Comparison of ENCODE assay signal across 9 mouse cellular contexts in the genomic region with DNA sequence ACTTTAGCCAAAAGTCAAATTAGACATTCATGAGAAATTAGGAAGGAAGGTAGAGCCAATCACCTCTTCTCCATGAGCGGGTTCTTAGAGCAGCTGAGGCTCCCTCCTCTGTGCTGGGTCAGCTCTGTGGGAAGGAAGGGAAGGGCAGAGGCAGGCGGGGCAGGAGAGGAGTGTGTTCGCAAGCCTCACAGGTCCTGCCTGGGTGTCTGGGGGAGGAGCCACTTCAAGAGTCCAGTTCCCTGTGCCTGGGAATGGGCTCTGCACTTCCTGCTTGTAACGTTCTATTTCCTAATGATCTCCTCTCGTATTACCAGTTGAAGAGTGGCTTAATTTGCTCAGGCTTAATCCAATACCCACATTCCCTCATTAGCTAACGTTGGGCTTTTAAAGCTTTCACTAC. TPM values are rescaled to one million over a fixed set of nuclear protein-coding genes. Genes with fewer than 3 reads are reported as not detected.
A peak's percentile ranks its signal among the peaks of the same experiment; 100 is the strongest.
DNase-seq lines count a peak whose midpoint lies in the region; ATAC-seq lines count a peak whose summit lies in the region.
"Had no signal": no experiment of that assay in that cellular context is flagged by ENCODE, and none has a peak within 500 bp of the region (broad histone marks: within the 10 kb centered on the region; RNA-seq: fewer than 3 reads in every experiment).

No protein-coding gene starts in this region.

- peak; percentile 17 for DNase-seq in embryo, embryonic 9.5 days (ENCODE audit: extremely low spot score)
- DNase-seq in kidney, postnatal 25 days, result peak; percentile 54 to 71
- DNase-seq in lung, postnatal 4 days, result peak; percentile 46 to 58
- DNase-seq in right cerebral cortex, postnatal 14 days, result no peak
- no peak for DNase-seq in urinary bladder, postnatal 4 days (ENCODE audit: low spot score in 2 of 2)
- DNase-seq in right cerebral cortex, postnatal 36 days (ENCODE audit: low spot score in 2 of 2), result no peak

- no peaks in the 10 kb centered on the region for H3K9me3 ChIP-seq in heart, embryonic 16.5 days (replicated peaks; ENCODE audit: control insufficient read depth, low read length)
- H3K9me3 ChIP-seq in heart, embryonic 12.5 days (replicated peaks), result no peaks in the 10 kb centered on the region

- 24% methylated on average over 6 of the region's 6 CpGs for WGBS in heart, embryonic 16.5 days
- 17% methylated on average over 6 of the region's 6 CpGs for WGBS in heart, embryonic 12.5 days

- H3K36me3 ChIP-seq in heart, embryonic 16.5 days (ENCODE audit: control insufficient read depth, insufficient read depth), result no peaks in the 10 kb centered on the region; the same call in 1 of the 2 replicates
- H3K36me3 ChIP-seq in heart, embryonic 12.5 days, result no peaks in the 10 kb centered on the region; the same call in 1 of the 2 replicates

- H3K27ac ChIP-seq in heart, embryonic 16.5 days (ENCODE audit: low read length), result peak overlapping the region; percentile 10; the same call in 1 of the 2 replicates
- H3K27ac ChIP-seq in heart, embryonic 12.5 days (ENCODE audit: poor library complexity, severe bottlenecking), result no peak overlapping the region

- ATAC-seq in heart, embryonic 16.5 days (replicated peaks; ENCODE audit: extremely low read depth, insufficient read depth, low FRiP score), result no peak; the same call in 1 of the 2 replicates
- no peak for ATAC-seq in heart, embryonic 12.5 days (ENCODE audit: insufficient number of reproducible peaks, low FRiP score)
- ATAC-seq: midbrain, embryonic 16.5 days had no signal

- H3K4me3 ChIP-seq in heart, embryonic 16.5 days (ENCODE audit: low read length), result no peak overlapping the region
- no peak overlapping the region for H3K4me3 ChIP-seq in heart, embryonic 12.5 days

- peaks cover 41% of the 10 kb centered on the region for H3K4me1 ChIP-seq in heart, embryonic 16.5 days (ENCODE audit: control insufficient read depth, insufficient read depth, low read length)
- peaks cover 54% of the 10 kb centered on the region for H3K4me1 ChIP-seq in heart, embryonic 12.5 days (replicated peaks)

- no peaks in the 10 kb centered on the region for H3K27me3 ChIP-seq in heart, embryonic 16.5 days (ENCODE audit: control insufficient read depth, insufficient read depth, low read length)
- no peaks in the 10 kb centered on the region for H3K27me3 ChIP-seq in heart, embryonic 12.5 days (replicated peaks)

- H3K9ac ChIP-seq in heart, embryonic 16.5 days (ENCODE audit: low read length), result no peak overlapping the region
- H3K9ac ChIP-seq in heart, embryonic 12.5 days, result no peak overlapping the region

- H3K4me2 ChIP-seq in heart, embryonic 16.5 days (ENCODE audit: low read depth, low read length), result no peak overlapping the region
- no peak overlapping the region for H3K4me2 ChIP-seq in heart, embryonic 12.5 days

RNA-seq across cellular contexts. Expression of a gene that starts 32.8 kb away (rescaled TPM):
- 7.3 TPM in 2 replicates for polyA plus RNA-seq in heart, embryonic 16.5 days (2015; fragmentation: Nextera tagmentation; extraction: Ambion mirVana)
- polyA plus RNA-seq in heart, embryonic 12.5 days (2016; fragmentation: Nextera tagmentation; extraction: Ambion mirVana), result 8.8 and 10.6 TPM in 2 replicates

Comparison
In these comparisons a context has a peak if more than half of its experiments do, and no peak if none do; other contexts are left out.
1. DNase-seq: peak in embryo, embryonic 9.5 days (single experiment), kidney, postnatal 25 days (2 of 2) and lung, postnatal 4 days (2 of 2); none in right cerebral cortex, postnatal 14 days (single experiment), urinary bladder, postnatal 4 days (0 of 2) and right cerebral cortex, postnatal 36 days (0 of 2).